Mouse (Mus musculus) embryonic fibroblast, embryonic 13.5 days (primary cell): Measurements from ENCODE around the gene Pex11g.

Experiments used
- CTCF ChIP-seq: IDR thresholded peaks from 2 replicates; pipeline ENCODE4 v1.5.1; 2011; ENCODE audit warnings: mild to moderate bottlenecking, control low read depth, low read length, moderate library complexity, borderline replicate concordance; ENCODE audit not compliant: insufficient read depth
- POLR2A ChIP-seq: IDR thresholded peaks from 2 replicates; pipeline ENCODE4 v1.6.1; 2011; ENCODE audit warnings: low read depth, mild to moderate bottlenecking, control low read depth, low read length, moderate library complexity

DNA sequence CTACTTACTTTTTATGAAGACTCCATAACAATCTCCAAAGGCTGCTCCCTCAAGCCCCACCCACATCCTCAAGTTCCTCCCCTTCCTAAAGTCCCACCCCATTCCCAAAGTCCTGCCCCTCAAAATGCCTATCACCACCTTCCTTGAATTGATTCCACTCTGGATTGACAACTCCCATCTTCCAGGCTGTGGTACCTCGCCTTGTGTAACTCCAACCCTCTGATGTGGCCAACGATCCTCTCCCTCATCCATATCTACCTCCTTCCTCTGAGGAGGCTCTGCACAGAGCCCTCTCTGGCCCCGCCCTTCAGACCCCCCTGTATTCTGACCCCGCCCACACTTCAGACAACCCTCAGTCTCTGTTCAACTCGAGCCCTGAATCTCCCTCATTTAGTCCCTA lies 17.7 kb upstream of the Pex11g start:
- TF ChIP-seq POLR2A, result no peak
- no peak for TF ChIP-seq CTCF
